Mouse (Mus musculus) kidney, postnatal 36 days (tissue): ENCODE measurements around the gene Dupd1.
A peak's percentile ranks its signal among the peaks of the same experiment; 100 is the strongest.

Source experiments
- DNase-seq, 2 experiments: peaks; one replicate each; pipeline ENCODE4 v3.0.0; 2021 to 2022; ENCODE audit warnings: mixed read lengths in 2 of 2

Dupd1 gene

DNA sequence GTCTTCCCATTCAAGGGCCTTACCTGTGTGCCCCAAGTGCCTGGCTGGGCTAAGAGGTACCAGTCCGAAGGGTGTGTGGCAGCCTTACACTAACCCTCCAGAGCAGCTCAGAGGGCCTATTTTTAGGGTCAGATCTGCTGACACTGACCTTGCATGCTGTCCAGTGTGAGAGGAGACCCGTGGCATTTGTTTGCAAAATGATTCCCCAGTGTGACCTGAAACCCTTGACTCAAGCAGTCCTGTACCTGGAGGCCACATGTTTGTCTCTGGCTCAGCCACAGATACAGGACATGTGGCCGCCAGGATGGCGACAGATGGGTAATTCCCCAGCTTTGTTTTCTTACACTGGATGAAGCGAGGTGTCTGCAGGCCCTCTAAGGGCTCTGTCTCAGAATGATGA lies at the start of gene Dupd1:
Dupd1 (minus strand) TSS at position 91 of the 400 bp plus-strand sequence.
- DNase-seq, result no peak

DNA sequence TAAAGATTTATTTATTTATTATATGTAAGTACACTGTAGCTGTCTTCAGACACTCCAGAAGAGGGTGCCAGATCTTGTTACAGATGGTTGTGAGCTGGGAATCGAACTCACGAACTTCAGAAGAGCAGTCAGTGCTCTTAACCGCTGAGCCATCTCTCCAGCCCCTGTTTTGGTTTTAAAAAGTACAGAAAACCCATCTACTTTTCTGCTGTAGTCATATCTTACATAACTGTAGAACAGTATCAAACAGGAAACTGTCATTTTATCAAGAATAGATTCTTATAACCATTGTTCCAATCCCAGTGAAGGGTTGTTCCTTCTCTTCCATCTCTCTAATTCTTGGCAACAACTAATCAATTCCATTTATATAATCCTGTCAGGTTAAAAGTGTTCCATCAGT lies 49.4 kb upstream of the Dupd1 start:
- DNase-seq, result no peak

DNA sequence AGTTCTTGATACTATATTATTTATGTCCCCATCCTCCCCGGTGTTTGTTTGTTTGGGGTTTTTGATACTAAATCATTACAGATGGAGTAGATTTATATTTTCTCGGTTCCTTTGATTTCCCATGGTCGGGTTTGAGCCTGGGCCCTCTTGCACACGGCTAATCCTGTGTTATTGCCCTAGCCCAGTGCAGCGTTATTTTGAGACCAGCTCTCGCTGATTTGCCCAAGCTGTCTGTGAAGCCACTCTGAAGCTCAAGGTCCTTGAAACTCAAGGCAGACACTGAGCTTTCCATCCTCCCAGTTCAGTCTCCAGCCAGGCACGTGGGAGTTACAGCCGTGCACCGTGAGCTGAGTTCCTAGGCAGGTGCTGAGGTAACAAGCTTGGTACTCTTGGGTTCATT lies 47.2 kb upstream of the Dupd1 start:
- DNase-seq, result no peak

DNA sequence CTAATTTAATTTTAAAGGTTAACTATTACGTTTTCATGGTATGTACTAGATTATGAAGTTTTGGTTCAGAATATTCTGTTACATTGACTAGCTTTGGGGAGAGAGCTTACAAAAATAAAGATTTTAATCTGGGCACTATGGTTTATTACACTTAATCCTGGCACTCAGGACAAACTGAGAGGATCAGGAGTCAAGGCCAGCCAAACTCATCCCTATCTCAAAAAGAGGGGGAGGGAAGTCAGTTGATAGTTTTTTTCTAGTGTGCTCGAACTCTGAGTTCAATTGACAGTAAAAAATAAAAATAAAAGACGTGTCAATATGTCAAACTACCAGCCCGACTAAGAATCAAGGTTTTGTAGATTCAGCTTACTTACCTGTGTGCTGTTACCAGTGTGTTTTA lies 39.0 kb upstream of the Dupd1 start:
- no peak for DNase-seq

DNA sequence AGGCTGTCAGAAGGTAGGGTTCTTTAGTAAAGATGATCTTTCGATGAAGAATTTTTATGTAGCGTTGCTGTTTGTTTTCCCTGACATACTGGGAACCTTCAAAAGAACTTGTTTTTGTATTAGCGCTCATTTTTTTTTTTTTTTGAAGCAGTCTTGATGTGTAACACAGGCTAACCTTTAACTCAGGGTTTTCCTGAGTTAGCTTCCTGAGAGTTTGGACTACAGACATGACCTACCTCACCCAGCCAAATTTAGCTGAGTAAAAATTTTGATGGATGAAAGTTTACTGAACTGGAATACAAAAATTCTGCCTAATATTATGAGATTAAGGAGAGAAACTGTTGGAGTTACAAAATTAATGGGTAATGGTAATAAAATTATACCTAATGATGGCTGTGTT lies 38.0 kb upstream of the Dupd1 start:
- peak in 1 of 2 experiments; percentile 39 for DNase-seq

DNA sequence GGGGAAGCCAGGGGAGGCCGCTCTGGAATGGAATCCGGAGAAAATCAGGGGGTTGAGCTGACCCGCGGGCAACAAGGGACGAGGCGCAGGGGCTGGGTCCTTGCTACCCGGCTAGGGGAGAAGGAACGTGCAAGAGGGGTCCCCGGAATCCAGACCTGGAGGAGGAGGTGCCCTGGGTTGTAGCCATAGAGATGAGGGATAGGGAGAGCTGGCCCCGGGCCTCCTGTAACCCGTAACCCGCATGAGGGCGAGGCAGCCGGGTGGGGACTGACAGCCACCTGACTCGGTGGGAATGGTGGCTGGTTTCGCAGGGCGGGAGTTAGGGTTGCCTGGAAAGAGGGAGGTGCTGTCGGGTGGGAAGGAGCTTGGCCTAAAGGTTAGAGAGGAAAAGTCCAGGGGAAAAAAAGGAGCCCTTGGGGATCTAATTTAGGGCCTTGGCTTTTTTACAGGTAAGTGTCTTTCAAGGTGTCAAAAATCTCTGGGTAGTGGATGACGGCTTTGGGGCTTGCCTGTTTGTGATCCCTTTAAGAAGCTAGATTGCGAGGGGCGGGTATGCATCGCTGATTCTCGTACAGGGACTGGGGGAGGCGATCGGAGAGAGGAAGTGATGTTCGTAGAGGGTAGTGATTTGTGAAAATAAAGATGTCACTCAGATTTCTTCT lies 36.6 kb upstream of the Dupd1 start, which contains the start of gene Dusp13:
Dusp13 (minus strand) TSS at position 301 of the 662 bp plus-strand sequence.
- peak; percentile 77 to 79 for DNase-seq

DNA sequence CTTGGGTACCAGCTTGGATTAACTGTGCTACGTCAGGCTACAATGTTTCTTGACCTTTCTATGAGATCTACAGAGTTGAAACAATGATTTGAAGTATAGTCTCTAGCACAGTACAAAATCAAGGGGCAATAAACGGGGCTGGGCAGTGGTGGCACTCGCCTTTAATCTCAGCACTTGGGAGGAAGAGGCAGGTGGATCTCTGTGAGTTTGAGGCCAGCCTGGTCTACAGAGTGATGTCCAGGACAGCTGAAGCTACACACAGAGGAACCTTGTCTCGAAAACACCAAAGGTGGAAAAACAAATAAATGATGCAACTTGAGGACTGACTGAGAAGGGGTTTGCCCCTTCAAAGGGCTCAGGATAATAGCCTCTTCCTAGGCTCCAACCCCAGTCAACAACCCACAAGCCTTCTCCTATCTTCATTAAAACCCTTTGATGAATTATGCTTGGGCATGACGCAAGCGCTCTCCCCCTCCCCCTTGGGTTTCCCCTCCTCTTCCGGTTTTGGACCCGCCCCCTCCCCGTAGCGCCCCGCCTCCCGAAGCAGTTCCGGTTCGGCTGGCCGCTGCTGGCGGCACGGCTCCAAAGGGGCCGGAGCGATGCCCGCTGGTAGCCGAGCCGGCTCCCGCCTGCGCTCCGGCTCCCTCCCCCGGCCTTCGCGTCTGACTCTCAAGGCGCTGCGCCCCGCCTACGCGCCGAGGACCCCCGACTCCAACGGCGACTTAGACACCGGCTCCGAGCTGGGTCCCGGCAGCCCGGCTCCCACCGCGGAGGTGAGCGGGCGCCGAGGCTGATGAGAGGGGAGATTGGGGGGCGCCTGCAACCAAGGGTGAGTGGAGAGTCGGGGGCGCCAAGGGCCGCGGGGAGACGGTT lies 35.9 kb upstream of the Dupd1 start, which contains the start of gene Samd8:
Samd8 (plus strand) TSS at position 524 of the 873 bp plus-strand sequence.
- peak; percentile 84 to 91 for DNase-seq

DNA sequence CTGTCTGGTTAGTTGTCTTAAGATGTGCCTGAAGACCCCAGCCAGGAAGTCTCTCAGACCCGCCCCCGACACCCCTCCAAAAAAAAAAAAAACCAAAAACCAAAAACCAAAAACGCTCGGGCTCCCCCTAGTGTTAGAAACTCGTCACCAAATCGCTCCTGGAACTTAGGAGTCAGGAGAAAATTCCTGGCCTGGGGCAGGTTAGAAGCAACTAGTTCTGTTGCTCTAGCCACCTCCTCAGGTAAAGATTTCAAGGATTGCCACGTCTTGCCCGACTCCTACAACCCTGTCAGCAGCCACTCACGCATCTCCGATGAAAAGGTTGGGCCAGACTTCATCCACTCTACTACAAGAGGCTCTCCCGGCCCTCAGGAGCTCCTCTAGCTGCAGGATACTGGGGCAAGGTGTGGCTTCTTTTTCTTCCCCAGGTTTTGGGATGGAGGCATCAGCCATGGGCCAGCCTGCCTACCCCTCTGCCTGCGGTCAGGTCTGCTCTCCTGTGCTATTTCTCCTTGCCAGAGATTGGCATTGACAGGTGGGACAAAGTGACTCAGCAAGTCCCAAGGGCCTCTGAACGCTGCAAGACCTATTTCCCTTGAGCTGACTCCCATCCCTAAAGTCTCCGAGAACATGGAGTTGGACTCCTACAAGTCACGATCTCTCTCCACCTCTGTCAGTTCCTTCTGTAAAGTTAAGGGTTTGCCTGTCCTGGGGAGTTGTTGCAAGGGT lies 33.9 kb upstream of the Dupd1 start:
- DNase-seq, result peak; percentile 61 to 87

DNA sequence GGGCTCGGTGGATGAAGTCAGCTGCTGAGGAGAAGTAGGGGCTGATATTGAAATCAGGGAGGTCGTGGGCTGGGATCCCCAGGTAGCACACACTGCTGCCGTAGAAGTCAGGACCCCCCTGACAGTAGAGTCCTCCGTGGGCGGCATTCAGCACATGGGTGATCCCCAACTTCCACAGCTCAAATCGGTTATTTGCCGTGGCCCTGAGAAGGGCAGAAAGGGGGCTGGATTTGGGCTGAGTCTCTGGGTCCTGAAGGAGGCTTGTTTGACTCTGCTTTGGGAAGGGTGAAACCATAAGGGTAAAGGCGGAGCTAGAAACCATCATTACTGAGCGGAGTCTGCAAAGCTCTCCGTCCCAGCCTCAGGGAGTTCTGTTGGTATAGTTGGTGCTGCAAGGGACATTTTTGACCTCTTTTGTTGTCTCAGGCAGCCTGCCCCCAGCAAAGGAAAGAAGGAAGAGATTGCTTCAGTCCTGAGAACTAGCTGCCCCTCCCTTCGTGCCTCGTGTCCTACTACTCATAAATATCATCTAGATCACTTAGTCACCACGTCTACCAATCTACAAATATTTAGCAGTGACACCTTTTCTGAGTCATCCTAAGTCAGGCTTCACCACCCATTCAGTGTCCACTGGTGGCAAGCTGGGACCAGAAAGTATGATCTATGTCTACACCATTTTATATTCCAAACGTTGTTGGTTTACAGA lies 33.2 kb upstream of the Dupd1 start:
- no peak for DNase-seq

DNA sequence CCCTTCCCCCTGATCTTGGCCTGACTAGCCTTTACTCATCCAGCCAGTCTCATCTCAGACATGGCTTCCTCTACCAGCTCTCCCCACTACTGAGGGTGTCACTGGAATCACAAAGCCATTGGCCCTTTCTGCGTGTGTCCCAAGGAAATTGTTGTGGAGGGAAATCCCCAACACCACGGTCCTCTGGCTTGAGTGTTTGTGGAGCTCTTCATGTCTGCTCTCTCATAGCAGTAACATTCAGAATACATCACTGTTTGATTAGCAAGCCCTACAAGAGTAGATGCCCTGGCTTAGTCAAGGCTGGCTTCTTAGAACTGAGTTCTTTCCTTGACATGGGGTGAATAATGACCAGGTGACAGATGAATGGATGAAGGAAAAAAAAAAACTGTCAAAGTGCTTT lies 32.5 kb upstream of the Dupd1 start:
- no peak for DNase-seq

DNA sequence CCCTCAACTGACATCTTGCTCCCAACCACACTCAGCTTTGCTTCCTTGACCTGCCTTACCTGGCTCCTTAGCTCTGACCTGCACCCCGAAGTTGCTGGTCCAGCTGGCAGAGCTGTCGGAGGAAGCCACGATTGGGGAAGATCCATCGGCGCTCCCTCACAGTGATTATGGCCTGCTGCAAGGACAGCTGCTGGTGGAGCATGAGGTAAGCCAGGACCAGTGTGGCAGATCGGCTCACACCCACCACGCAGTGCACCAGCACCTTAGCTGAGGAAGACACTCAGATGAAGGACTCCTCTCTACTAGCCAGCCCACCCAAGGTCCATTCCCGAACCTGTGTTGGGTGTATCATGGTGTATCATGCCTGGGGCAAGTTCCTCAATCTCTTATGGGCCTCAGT lies 31.9 kb upstream of the Dupd1 start:
- DNase-seq, result no peak

DNA sequence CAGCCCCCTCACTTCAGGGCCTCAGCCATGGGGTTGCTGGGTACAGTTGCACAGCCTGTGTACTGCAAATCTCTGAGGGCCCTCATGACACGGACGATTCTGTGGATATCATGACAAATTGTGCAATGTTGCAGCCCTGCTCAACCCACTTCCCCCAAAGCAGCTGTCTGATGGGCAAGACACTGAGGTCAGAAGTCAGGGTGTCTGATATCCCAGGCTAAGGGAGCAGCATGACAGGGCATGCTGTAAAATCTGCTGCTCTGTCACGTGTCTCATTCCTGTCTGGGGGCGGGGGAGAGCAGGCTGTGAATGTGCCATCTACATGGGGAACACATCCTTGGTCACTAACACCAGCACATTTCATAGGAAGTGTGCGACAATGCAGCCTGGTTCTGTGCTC lies 30.8 kb upstream of the Dupd1 start:
- DNase-seq, result no peak

DNA sequence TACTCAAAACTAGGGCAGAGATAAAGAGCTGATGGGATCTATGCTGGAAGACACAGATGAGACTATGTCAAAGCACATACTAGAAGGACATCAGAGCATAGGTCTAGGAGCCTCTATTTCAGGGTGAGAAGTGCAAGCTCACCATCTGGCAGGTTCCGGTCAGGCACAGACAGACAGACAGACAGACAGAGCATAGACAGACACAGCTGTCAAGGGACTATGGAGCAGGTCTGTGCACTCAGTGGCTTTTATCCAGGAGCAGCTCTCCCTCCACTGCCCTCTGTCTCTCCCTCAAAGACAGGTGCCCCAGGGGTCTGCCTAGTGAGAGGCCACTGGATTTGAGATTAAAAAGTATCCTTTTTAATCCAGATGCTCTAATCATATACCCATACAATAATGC lies 29.8 kb upstream of the Dupd1 start:
- no peak for DNase-seq

DNA sequence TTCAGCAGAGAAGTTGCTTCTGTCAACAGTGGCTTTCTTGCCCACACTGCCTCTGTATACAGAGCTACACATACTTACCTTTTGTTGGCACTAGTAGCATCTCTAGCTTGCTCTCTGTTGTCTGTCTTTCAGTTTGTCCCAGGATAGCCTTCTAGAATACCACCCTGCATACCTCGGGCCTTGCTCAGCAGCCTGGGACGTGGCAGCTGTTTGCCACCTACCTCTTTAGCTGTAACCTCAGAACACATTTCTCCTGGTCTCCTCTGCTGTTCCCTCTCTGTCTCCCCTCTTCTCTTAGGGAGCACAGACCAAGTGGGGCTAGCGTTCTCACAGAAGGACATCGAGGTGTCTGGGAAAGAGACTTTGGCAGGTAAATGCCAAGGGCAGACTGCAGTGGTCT lies 28.1 kb upstream of the Dupd1 start:
- DNase-seq, result no peak

DNA sequence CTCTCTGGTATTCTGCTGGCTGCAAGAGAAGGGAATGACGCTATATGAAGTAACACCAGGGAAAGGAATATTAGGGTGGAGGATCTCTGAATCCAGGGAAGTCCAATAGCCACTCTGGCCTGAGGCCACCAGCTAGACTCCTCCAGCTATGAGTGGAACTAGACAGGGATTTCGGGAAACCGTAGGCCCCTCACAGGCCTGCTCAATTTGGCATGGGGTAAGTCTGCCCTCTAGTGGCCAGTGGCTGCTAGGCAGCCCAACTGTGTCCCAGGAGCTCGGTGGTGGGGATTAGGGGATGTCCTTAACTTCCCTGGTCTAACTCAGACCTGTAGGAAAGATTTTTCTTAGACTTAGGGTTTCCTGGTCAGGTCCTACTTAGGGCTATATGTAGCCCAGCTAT lies 27.4 kb upstream of the Dupd1 start:
- peak; percentile 66 to 86 for DNase-seq

DNA sequence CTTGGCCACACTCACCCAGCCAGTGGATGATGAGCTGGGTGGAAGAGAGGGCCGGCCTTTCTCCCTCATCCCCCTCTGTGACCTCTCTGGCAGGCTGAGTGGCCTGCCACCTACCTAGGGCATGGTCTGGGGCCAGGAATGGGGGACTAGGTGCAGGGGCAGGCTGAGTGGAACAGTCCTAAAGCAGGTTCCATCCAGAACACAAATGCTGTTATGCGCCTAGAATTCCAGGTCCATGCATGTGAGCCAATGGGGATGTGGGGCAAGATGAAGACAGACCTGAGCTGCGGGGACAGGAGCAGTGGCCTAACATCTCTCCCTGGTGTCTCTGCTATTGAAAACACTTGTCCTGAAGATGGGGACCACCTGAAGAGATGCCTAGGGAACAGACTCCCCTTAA lies 26.9 kb upstream of the Dupd1 start:
- DNase-seq, result no peak

DNA sequence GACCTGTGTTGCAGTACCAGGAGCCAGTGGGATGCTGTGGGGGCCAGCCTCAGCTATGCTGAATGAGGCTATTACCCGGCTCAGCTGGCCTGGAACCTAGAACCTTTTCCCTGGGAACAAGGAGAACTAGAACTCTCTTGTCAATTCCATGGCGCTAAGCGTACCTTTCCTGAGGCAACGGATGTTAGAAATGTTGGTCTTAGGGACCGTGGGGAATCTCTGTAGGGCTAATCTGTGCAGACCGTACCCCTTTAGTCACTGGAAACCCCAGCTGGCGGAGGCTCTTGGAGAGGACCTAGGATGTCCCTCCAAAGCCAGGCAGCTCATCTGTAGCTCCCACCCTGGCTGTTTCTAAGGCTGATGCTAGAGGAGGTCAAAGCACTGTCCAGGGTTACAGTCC lies 26.0 kb upstream of the Dupd1 start:
- no peak for DNase-seq

DNA sequence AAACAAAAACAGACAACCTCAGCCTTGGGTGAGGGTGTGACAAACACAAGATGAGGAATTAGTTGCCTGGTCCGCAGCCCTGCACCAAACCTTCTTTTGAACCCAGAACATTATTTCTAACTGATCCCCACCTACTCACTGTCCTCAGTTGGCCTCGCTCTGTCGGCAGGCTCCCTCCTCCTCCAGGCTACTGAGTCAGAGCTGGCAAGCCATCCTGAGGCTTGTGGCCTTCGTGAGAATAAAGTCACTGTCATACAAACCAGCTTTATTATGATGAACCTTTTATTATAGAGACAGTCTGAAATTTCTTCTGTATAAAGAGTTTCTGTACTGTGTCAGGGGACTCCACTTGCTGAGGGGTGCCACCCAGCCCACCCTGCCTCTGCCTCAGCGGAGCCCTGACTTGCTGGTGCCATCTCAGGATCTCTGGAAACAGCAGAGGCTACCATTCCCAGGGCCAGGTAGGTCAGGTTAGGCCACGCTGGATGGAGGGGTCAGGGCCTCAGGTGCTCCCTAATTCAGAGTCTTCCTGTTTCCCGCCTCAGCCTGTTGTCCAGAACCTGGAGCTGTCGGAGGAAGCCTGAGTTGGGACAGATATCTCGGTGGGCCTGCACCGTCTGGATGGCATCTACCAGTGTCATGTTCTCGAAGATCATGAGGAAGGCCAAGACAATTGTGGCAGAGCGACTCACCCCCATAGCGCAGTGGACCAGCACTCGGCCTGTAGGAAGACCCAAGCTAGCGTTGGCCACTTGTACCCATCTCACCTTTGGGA lies 18.9 kb upstream of the Dupd1 start:
- no peak for DNase-seq

DNA sequence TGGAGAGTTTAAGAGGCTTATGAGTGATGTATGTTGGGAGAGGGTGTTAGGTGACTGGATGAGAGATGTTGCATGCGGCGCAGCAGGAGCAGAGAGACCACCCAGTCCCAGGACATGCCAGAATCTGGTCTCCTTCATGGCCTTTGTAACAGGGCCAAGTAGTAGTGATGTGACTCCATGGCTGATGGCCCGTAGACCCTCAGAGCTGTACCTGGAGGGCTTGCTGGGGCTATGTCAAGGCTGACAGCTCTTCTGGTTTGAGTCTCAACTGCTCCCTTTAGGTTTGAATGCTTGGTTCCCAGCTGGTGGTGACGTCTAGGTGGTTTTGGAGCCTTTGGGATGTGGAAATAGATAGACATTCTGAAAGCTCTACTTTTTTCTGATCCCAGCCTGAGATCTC lies 15.6 kb upstream of the Dupd1 start:
- DNase-seq, result no peak

DNA sequence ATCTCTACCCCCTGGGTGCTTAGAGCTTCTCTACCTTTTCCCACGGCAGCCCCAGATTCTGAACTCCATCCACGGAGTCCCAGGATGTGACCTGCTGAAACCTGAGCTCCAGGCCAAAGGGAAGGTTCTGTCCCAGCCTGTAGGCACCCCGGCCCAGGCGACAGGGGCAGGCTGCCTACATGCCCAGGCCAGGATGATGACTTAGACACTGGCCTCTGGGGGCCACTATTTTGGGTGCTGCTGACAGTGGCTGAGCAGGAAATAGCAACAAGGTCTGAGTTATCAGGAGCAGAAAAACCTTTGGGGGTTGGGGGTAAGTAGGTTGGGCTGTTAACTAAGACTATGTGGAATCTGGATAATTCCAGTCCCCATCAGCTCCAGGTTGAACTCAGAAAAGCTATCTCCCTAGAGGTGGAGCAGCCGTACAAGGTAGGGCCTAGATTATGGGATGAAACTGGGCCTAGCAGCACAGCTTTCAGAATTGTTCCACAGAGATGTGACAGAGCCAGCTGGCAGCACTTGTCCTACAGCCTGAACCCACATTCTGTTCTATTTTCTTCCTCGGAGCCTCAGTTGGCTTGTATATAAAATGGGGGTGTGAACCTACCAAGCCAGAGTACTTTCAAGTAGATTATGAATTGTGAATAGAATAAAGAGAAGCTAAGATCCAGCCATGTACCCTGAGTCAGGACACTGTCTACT lies 14.8 kb upstream of the Dupd1 start:
- no peak for DNase-seq

DNA sequence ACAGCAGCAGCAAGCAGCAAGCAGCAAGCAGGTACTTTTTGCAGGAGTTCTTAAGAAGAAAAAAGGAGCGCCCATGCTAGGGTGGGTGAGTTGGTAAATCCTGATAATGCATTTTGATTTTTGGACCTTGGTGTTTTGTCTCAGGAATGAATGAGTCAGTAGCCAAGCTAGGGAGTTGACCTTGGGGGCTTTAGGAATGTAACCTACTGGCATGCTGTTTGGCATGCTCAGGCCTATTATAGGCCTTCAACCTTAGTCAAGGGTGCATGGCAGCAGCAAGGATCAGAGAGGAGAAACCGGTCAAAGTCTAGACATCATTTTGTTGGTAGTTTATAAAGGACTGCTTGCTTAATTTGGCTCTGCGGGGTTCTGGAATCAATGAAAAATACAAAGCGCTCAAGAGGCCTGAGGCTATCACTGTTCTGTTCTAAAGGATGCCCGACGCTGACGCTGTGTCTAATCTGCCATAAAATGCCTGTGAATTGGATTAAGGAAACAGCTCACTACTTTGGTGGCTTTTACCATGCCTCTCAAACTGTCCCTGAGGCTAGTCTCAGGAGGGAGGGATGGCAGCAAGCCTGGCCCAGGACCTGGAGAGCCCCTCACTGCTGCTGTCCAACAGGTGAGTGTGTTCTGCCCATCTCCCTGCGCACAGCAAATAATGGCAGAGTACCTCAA lies 7.8 kb upstream of the Dupd1 start:
- no peak for DNase-seq
